Mouse (Mus musculus) retina, embryonic 14.5 days (tissue): ENCODE measurements around the gene Clca3a1.

Source experiments
- DNase-seq: peaks from one replicate; pipeline ENCODE4 v3.0.0-alpha.2; 2015; ENCODE audit warnings: low spot score

Clca3a1 gene

GRCm38 (mm10) chr3:144679701-144680159, 81.0 kb downstream of the Clca3a1 start:
- DNase-seq = no peak
